Mouse (Mus musculus) ES-Bruce4 (cell line): Measurements from ENCODE around the gene Kctd7.

ENCODE experiments used
- CTCF ChIP-seq: IDR thresholded peaks from one replicate; pipeline ENCODE4 v1.8.1; 2011; ENCODE audit warnings: low read depth, low read length
- POLR2A ChIP-seq: IDR thresholded peaks from one replicate; pipeline ENCODE4 v1.8.1; 2011; ENCODE audit warnings: low read length; ENCODE audit not compliant: insufficient read depth

DNA sequence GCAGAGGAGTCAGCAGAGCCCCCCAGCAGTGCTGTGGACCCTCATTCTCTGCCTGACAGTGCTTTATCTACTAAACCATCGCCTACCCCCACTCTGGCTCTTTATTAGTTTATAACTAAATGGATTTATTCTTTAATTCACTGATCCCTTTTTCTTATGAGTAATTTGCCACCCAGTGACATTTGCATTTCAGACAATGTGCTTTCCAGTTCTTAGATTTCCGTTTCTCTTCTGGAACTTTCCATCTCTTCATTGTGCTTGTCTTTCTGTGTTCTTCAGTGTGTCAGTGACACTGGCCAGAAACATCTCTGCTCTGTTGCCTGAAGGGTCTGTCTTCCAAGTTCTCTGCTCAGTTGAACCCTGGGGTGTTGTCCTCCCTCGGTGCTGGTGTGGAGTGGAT, 25.4 kb upstream of the Kctd7 start:
- TF ChIP-seq POLR2A = no peak
- TF ChIP-seq CTCF = no peak
